Mouse (Mus musculus) CD4-positive, CD25-positive, alpha-beta regulatory T cell, adult 4 months (primary cell): ENCODE results near the gene Slc35c1. TPM values are rescaled to one million over a fixed set of nuclear protein-coding genes. Genes with fewer than 3 reads are reported as not detected.
"Not testable (repeated sequence)": the region's sequence is repeated elsewhere in the genome, so short reads cannot be mapped to it uniquely, and the experiment has no call there.

Experiments used
- ATAC-seq: one replicate; pipeline ENCODE4 v1.8.0; 2017
- polyA plus RNA-seq, 2 experiments: library from polyadenylated mRNA; unstranded; fragments of 100-300 nt; shearing (Covaris generic); gene quantifications; one replicate each; pipeline ENCODE4 v1.2.1; 2017

The Slc35c1 gene
- polyA plus RNA-seq = 10 to 100 TPM; 50.3 to 73.8 TPM

GRCm38 (mm10) chr2:92459921-92460707, at the start of gene Slc35c1:
Gene Slc35c1, minus strand, starts transcription at chr2:92460538.
- ATAC-seq = peak; percentile 46

- no peak for ATAC-seq
Observed at GRCm38 (mm10) chr2:92505291-92505690, 45.0 kb upstream of the Slc35c1 start.

DNA sequence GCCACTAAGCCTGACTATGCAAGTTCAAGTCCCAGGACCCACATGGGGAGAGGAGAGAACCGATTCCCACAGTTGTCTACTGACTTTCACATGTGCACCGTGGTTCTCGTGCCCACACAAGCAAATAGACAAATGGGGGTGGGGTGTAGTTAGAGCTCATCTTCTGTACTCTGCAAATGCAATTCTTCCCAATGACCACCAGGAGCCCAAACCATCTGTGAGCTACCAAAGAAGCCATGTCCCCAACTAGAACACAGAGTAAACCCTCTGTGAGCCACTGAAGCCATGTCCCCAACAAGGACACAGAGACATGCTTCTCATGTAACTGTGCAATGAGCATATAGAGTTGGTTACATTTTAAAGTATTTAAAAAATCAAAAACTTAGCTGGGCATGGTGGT, 43.1 kb upstream of the Slc35c1 start:
- no peak for ATAC-seq

- no peak for ATAC-seq
Observed at GRCm38 (mm10) chr2:92499701-92500322, 39.5 kb upstream of the Slc35c1 start.

GRCm38 (mm10) chr2:92497112-92497511, 36.8 kb upstream of the Slc35c1 start:
- no peak for ATAC-seq

DNA sequence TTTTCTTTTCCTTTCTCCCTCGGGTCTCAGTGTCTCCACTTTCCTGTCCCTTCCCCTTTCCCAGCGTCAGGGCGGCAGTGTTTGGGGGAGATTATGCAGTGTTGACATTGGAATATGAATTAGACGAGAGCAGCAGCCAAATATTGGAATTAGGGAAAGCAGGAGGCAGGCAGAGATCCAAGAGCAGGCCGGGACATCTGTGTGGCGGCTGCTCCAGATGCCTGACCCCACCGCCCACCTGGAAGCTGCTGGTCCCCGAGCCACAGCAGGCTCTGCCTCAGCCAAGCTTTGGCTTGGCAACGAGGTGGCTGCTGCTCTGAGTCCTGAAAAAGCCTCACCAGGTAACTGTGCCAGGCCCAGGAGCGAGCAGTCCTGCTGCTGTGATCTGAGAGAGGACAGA, 36.3 kb upstream of the Slc35c1 start:
- ATAC-seq = no peak

DNA sequence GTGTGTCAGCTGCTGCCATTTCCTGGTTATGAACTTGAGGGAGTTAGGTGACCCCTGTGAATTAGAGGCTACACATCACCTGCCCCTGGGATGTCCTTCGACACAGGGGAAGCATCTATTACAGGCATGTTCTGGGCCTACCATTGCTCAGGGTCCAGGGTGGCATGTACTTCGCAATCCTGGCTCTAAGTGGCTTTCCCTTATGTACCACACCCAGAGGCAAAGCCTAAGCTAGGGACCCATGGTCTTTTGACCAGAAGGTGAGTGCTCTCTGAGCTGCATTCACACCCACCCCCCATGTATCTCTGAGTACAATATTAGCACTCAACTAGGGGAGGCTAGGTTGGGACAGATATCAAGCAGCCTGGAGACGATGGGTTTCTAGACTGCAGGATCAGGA, 34.6 kb upstream of the Slc35c1 start:
- ATAC-seq = no peak

DNA sequence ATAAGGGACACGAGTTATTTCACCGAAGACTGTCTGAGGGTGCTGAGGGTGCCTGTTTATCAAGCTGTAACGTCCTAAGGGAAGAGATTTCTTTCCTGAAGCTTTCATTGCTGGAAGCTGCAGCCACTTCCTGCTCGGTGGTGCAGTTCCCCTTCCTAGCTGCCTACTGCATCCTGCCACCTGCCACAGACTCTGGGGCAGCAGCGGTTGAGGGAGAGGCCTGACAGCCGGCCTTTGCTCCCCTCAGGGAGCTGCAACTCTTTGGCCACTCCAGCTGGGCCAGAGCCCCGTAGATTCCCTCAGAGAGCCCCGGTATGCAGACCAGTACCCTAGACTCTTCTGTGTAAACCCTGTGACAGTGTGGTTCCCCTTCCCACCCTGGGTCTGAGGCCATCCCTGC, 34.1 kb upstream of the Slc35c1 start:
- ATAC-seq = no peak

- no peak for ATAC-seq
Observed at GRCm38 (mm10) chr2:92493656-92494390, 33.5 kb upstream of the Slc35c1 start.

GRCm38 (mm10) chr2:92491950-92492501, 31.7 kb upstream of the Slc35c1 start:
- ATAC-seq = no peak

GRCm38 (mm10) chr2:92490541-92490940, 30.2 kb upstream of the Slc35c1 start:
- ATAC-seq = no peak

DNA sequence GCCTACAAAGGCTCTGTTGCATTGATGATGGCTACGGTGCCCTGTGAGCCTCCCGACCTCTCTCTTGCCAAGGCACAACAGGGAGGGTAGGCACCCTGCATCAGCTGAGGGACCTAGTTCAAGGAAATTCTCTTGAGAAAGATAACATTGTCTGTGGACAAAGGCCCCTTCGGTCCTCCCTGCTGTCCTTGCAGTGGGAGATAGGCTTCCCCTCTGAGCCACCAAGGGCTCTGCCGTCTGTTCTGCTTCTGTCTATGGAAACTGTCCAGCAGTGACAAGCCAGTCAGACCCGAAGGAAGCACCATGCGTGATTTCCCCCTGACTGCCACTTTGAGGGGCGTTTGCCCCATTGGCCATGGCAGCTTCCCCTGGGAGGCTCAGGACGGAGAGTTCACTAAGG, 27.5 kb upstream of the Slc35c1 start:
- no peak for ATAC-seq

DNA sequence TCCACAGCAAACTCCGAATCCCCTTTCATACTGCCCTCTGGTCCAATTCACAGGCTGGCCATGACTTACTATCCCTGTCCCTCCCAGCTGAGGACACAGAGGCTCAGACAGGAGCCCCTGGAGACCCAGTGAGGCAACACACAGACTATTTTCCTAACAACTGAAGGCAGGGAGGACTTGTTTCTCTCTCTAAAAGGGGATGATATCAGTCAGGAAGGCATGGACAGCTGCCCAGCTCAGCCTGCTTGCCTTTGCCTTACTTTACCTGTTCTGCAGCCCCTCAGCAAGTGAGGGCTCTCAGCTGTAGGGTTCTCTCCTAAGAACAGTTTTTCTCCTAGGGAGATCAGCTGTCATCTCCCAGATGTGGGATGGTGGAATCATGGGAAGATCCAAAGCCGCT, 26.6 kb upstream of the Slc35c1 start:
- ATAC-seq = no peak

DNA sequence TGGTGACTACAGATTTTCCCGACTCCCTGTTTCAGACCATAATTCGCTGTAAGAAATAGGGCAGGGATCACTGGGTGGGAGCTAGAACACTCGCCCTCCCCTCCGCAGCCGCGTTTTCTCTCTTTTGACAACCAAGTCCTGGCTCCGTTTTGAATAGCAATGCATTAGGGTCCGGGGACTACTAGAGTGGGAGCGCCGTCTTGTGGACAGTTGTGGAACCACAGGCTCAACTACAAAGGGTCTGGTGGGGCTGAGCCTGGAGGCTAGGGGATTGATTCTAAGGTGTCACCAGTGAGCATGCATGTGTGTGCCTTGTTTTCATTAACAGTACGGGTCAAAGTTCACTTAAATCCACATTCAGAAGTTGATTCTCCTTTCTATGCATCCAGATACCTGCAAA, 26.1 kb upstream of the Slc35c1 start:
- peak; percentile 78 for ATAC-seq

DNA sequence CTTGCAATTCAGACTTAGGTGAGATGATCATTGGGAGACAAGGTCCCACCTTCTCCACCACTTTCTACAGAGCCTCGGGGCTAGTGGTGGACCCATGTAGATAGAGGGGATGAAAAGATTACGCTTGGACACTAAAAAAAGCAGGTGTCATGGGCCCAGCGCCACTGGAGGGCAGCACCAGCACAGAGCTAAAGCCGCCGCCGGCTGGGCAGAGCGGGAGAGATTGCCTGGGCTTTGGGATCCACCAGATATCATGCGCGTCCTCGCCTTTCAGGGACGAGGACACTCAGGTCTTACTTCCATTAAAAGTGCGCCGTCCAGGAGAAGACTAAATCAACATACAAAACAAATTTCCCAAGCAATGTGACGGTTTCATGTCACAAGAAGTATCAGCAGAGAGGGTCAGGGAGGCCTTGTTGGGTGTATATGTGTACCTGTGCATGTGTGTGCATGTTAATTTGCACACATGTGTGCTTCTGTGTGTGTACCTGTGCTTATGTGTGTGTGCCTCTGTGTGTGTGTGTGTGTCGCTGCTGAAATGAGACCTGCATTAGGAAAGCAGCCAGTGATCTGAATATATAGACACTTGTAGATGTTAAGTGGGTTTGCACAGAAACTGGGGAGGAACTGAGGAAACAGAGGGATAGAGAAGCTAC, 25.4 kb upstream of the Slc35c1 start:
- peak; percentile 48 for ATAC-seq

- peak; percentile 57 for ATAC-seq
Observed at GRCm38 (mm10) chr2:92484256-92485025, 24.1 kb upstream of the Slc35c1 start.

DNA sequence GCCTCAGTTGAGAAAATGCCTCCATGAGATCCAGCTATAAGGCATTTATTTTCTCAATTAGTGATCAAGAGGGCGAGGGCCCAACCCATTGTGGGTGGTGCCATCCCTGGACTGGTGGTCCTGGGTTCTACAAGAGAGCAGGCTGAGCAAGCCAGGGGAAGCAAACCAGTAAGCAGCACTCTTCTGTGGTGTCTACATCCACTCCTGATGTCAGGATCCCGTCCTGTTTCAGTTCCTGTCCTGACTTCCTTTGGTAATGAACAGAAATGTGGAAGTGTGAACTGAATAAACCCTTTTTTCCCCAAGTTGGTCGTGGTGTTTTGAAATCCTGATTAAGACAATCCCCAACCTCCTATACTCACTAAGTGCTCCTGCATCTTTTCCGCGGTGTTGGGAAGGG, 23.2 kb upstream of the Slc35c1 start:
- no peak for ATAC-seq

- no peak for ATAC-seq
Observed at GRCm38 (mm10) chr2:92482551-92482950, 22.2 kb upstream of the Slc35c1 start.

DNA sequence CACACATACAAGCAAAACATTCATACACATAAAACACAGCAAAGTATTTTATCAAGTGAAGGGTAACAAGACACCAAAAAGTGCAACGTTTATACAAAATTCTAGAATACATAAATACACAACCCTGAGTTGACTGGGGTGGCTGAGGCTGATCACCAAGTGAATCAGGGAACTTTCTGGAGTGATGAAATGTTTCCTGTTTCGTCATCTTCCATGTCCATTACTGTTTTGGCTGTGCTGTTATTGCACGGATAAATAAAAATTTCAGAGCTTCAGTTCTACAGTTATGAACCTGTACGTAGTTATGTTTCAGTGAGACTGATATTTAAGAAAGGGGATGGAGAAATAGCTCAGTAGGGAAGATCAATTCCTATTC, 18.0 kb upstream of the Slc35c1 start:
- no peak for ATAC-seq

- ATAC-seq = no peak
Observed at GRCm38 (mm10) chr2:92477672-92478312, 17.5 kb upstream of the Slc35c1 start.

GRCm38 (mm10) chr2:92476580-92476979, 16.2 kb upstream of the Slc35c1 start:
- ATAC-seq = not testable (repeated sequence)
